Mouse (Mus musculus): ENCODE measurements around the gene Mvb12a. TPM values are rescaled to one million over a fixed set of nuclear protein-coding genes. Genes with fewer than 3 reads are reported as not detected.

The Mvb12a gene
- total and polyA plus RNA-seq, 3 experiments = 80.5 to 157 (median 128) TPM

DNA sequence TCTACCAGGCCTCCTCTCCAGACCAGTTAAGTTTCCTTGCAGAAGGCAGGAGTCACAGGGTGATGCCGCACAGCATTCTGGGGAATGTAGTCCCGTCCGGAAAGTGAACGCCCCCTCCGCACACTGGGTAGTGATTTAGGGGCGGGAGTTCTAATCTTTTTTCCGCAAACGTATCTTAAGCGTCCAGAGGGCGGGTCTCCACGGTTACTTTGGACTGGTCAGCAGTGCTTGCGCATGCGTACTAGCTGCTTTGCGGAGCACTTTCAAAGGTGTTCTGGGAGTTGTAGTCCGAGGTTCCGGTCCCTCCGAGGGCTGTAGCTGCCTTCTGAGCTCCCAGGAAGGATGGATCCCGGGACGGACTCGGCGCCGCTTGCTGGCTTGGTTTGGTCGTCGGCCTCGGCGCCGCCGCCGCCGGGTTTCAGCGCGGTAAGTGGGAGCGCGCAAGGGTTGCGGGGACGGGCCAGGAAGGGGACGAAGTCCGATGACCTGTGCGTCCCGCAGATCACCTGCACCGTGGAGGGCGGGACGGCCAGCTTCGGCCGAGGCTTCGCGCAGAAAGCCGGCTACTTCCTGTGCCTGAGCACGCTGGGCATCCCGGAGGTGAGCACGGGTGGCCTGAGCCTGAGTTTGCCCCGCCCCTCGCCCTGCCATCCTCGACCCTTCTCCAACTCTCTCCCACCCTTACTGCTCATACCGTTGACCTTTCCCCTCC, at the start of gene Mvb12a (continued):
- peak; percentile 52; the same call in 1 of the 2 replicates for TF ChIP-seq ZMIZ1 (IDR thresholded peaks at IDR 0.05; ENCODE audit: low read depth, low read length)

DNA sequence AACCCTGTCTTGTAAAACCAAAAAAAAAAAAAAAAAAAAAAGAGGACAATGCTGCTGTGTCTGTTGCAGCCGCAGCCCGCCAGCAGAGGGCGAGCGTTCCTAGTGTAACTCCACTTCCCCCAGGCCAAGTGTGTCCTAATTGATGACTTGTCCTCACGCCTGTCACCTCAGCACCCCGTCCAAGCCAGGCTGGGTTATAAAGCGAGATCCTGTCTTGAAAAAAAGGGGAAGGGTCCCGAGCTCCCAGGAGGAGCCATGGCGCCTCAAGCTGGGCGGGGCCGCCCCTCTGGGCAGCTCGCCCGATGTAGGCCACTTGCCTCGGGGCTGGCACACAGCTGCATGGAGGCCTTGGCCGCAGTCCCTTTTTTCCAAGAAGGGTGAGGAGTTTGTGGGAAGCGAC, 47.7 kb upstream of the Mvb12a start:
- peaks cover 27 to 79% of the 10 kb centered on the region in 2 experiments for H3K36me3 ChIP-seq (replicated peaks in 1 of 2; ENCODE audit: control insufficient read depth in 1 of 2, insufficient read depth in 1 of 2, low read length in 1 of 2)
- H3K4me2 ChIP-seq (ENCODE audit: insufficient read depth, low read depth, poor library complexity, severe bottlenecking) = no peak overlapping the region
- H3K4me1 ChIP-seq (ENCODE audit: control insufficient read depth in 1 of 2, insufficient read depth in 2 of 2) = peaks cover 0 to 17% of the 10 kb centered on the region in 2 experiments; a peak in 2 of 4 replicates
- H3K9me3 ChIP-seq (replicated peaks; ENCODE audit: low read length) = no peaks in the 10 kb centered on the region
- in situ Hi-C loops (cut with MboI; ENCODE audit: low pct_ligation_motif_present, low pct_unique_long_range_greater_than_20kb, low sequenced_read_pairs) (no loop called here), dilution Hi-C loops (cut with MboI; ENCODE audit: extremely low pct_ligation_motif_present, extremely low pct_unique_long_range_greater_than_20kb, low sequenced_read_pairs) (no loop called here)
- no peak overlapping the region for H3K4me3 ChIP-seq (replicated peaks in 1 of 3; ENCODE audit: low read depth in 2 of 3, low read length in 2 of 3, poor library complexity in 1 of 3)
- H3K27ac ChIP-seq (ENCODE audit: insufficient read depth, low read depth) = no peak overlapping the region
- no peak overlapping the region for H3K9ac ChIP-seq (ENCODE audit: insufficient read depth, low read depth)
- no peaks in the 10 kb centered on the region for H3K27me3 ChIP-seq (replicated peaks)
- no peaks in the 10 kb centered on the region for H3K79me2 ChIP-seq (replicated peaks; ENCODE audit: control insufficient read depth, extremely low read depth, insufficient read depth, poor library complexity, severe bottlenecking)
- TF ChIP-seq CTCF (conservative IDR thresholded peaks at IDR 0.05 in 1 of 2, IDR thresholded peaks at IDR 0.05 in 1 of 2; ENCODE audit: low read depth in 2 of 2, low read length in 2 of 2) (peak; percentile 30 to 81; a peak in 2 of 4 replicates), SMC3 (IDR thresholded peaks at IDR 0.05; ENCODE audit: low read depth, low read length) (peak; percentile 85), ETS1 (conservative IDR thresholded peaks at IDR 0.05; ENCODE audit: low read depth, low read length) (no peak), ZC3H11A (IDR thresholded peaks at IDR 0.05; ENCODE audit: low read depth, low read length) (peak; percentile 4; the same call in 1 of the 2 replicates), POLR2A (IDR thresholded peaks at IDR 0.05; ENCODE audit: low read depth, low read length) (no peak), RAD21 (IDR thresholded peaks at IDR 0.05; ENCODE audit: low read depth, low read length) (peak; percentile 76), ZNF384 (IDR thresholded peaks at IDR 0.05; ENCODE audit: low read depth, low read length) (peak; percentile 96)
- peak; percentile 84 for DNase-seq (ENCODE audit: extremely low read depth)

DNA sequence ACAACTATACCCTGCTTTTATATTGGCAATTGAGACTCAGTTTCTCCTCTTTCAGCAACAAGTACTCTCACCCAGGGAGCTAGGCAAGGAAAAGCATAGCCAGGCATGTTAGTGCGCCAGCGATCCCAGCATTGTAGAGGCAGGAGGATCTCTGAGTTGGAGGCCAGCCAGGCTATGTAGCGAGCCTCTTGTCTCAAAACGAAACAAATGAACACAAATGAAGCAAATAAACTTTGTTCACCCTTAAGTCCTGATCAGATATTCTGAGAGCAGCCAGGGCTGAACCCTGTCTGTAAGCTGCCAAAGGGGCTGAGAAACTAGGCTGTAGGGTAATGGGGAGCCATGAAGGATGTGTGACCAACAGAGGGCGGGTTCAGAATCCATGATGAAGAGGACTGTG, 46.9 kb upstream of the Mvb12a start:
- no peak for TF ChIP-seq NELFE (IDR thresholded peaks at IDR 0.05; ENCODE audit: low read depth, low read length)
- TF ChIP-seq JUN (IDR thresholded peaks at IDR 0.05; ENCODE audit: insufficient read depth, low read depth, low read length) = no peak
- no peak for TF ChIP-seq ZKSCAN1 (IDR thresholded peaks at IDR 0.05; ENCODE audit: borderline replicate concordance, low read depth, low read length)
- TF ChIP-seq EP300 (IDR thresholded peaks at IDR 0.05; ENCODE audit: low read length) = no peak
- no peak for TF ChIP-seq ZMIZ1 (IDR thresholded peaks at IDR 0.05; ENCODE audit: low read depth, low read length)
- Histone ChIP-seq H3K4me1 (ENCODE audit: control insufficient read depth in 1 of 2, insufficient read depth in 2 of 2) (peaks cover 0 to 14% of the 10 kb centered on the region in 2 experiments; a peak in 2 of 4 replicates), H3K9me3 (replicated peaks; ENCODE audit: low read length) (no peaks in the 10 kb centered on the region), H3K4me3 (replicated peaks in 1 of 3; ENCODE audit: low read depth in 2 of 3, low read length in 2 of 3, poor library complexity in 1 of 3) (no peak overlapping the region), H3K79me2 (replicated peaks; ENCODE audit: control insufficient read depth, extremely low read depth, insufficient read depth, poor library complexity, severe bottlenecking) (no peaks in the 10 kb centered on the region), H3K9ac (ENCODE audit: insufficient read depth, low read depth) (no peak overlapping the region), H3K27ac (ENCODE audit: insufficient read depth, low read depth) (no peak overlapping the region), H3K4me2 (ENCODE audit: insufficient read depth, low read depth, poor library complexity, severe bottlenecking) (no peak overlapping the region), H3K36me3 (replicated peaks in 1 of 2; ENCODE audit: control insufficient read depth in 1 of 2, insufficient read depth in 1 of 2, low read length in 1 of 2) (peaks cover 23 to 71% of the 10 kb centered on the region in 2 experiments), H3K27me3 (replicated peaks) (no peaks in the 10 kb centered on the region)
- in situ Hi-C loops (cut with MboI; ENCODE audit: low pct_ligation_motif_present, low pct_unique_long_range_greater_than_20kb, low sequenced_read_pairs) = no loop called here
- DNase-seq (ENCODE audit: extremely low read depth) = no peak
- dilution Hi-C loops (cut with MboI; ENCODE audit: extremely low pct_ligation_motif_present, extremely low pct_unique_long_range_greater_than_20kb, low sequenced_read_pairs) = no loop called here
